Mouse (Mus musculus): ENCODE results near the gene Als2.

GRCm38 (mm10) chr1:59167654-59168425 lies 69.2 kb downstream of the Als2 start:
- TF ChIP-seq POLR2A (IDR thresholded peaks at IDR 0.05; ENCODE audit: low read depth, low read length) (no peak), CTCF (conservative IDR thresholded peaks at IDR 0.05; ENCODE audit: insufficient read depth, insufficient read length, low read depth, low read length) (no peak)
